In the genomic region with DNA sequence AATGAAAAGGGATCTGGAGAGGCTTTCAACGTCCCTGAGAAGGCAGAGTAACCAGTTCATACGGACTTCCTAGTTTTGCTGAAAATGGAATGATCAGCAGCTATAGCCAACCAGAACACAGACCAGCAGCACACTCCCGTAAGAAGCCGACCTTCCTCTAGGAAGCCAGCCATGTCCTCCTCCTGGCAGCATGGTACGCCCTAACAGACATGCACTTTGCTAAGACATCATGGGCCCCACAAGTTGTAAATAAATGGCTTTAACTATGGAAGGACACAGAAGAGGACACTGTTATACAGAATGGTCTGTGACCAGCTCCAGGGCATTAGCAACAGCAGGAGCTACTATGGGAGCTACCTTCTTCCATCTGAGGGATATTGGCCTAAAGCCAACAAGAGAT, we compare ENCODE assay signal across 13 mouse cellular contexts.
DNase-seq lines count a peak whose midpoint lies in the region; ATAC-seq and TF ChIP-seq lines count a peak whose summit lies in the region.
"Had no signal": no experiment of that assay in that cellular context is flagged by ENCODE, and none has a peak within 500 bp of the region (broad histone marks: within the 10 kb centered on the region; RNA-seq: fewer than 3 reads in every experiment).

No protein-coding gene starts in this region.

- no peak for ATAC-seq in forebrain, embryonic 13.5 days
- no peak for ATAC-seq in forebrain, embryonic 16.5 days
- no peak for ATAC-seq in heart, embryonic 13.5 days (ENCODE audit: extremely low read depth, insufficient number of reproducible peaks, low FRiP score, low TSS enrichment)
- ATAC-seq: forebrain, postnatal 0 days; lung, postnatal 0 days had no signal

- peak overlapping the region; percentile 48; the same call in 1 of the 2 replicates for H3K27ac ChIP-seq in forebrain, embryonic 13.5 days
- H3K27ac ChIP-seq in forebrain, embryonic 16.5 days (ENCODE audit: low read length) = no peak overlapping the region; the same call in 1 of the 2 replicates
- peak overlapping the region; percentile 97 for H3K27ac ChIP-seq in heart, embryonic 13.5 days (replicated peaks)
- peak overlapping the region; percentile 63 for H3K27ac ChIP-seq in left cerebral cortex, adult 2 months
- peak overlapping the region; percentile 56 for H3K27ac ChIP-seq in macrophage
- H3K27ac ChIP-seq: embryonic facial prominence, embryonic 12.5 days; midbrain, embryonic 12.5 days had no signal

- WGBS in forebrain, embryonic 13.5 days = 86% methylated on average over 5 of the region's 5 CpGs
- WGBS in forebrain, embryonic 16.5 days = 62% methylated on average over 5 of the region's 5 CpGs
- 82% methylated on average over 5 of the region's 5 CpGs for WGBS in heart, embryonic 13.5 days
- WGBS in macrophage (ENCODE audit: missing documents) = 88% methylated on average over 5 of the region's 5 CpGs

- H3K27me3 ChIP-seq in forebrain, embryonic 13.5 days = no peaks in the 10 kb centered on the region
- H3K27me3 ChIP-seq in forebrain, embryonic 16.5 days (replicated peaks; ENCODE audit: control insufficient read depth, insufficient read depth, low read length) = no peaks in the 10 kb centered on the region; the same call in 1 of the 2 replicates
- H3K27me3 ChIP-seq in heart, embryonic 13.5 days (replicated peaks) = no peaks in the 10 kb centered on the region
- H3K27me3 ChIP-seq: embryonic facial prominence, embryonic 12.5 days had no signal

- no peak overlapping the region for H3K4me2 ChIP-seq in forebrain, embryonic 13.5 days
- H3K4me2 ChIP-seq in forebrain, embryonic 16.5 days (ENCODE audit: low read length) = no peak overlapping the region
- no peak overlapping the region for H3K4me2 ChIP-seq in heart, embryonic 13.5 days
- H3K4me2 ChIP-seq: embryonic facial prominence, embryonic 12.5 days; midbrain, embryonic 12.5 days had no signal

- intact Hi-C loops in left cerebral cortex, adult 2 months (cut with DNase I) = loop anchor here (1.0 to 2.0 kb wide), 2 partner anchors 45 to 110 kb away; no protein-coding TSS in a partner anchor
- intact Hi-C loops in left cerebral cortex, postnatal 25 days (cut with DNase I) = loop anchor here (2.0 kb wide), 1 partner anchor 52 kb away; no protein-coding TSS in a partner anchor

- peaks cover 68% of the 10 kb centered on the region for H3K4me1 ChIP-seq in forebrain, embryonic 13.5 days
- peaks cover 56% of the 10 kb centered on the region for H3K4me1 ChIP-seq in forebrain, embryonic 16.5 days (replicated peaks; ENCODE audit: control insufficient read depth, insufficient read depth, low read length)
- peaks cover 65% of the 10 kb centered on the region for H3K4me1 ChIP-seq in heart, embryonic 13.5 days

- no peaks in the 10 kb centered on the region for H3K9me3 ChIP-seq in forebrain, embryonic 13.5 days (replicated peaks)
- H3K9me3 ChIP-seq in forebrain, embryonic 16.5 days (ENCODE audit: control insufficient read depth, low read length) = no peaks in the 10 kb centered on the region
- H3K9me3 ChIP-seq in heart, embryonic 13.5 days = no peaks in the 10 kb centered on the region
- H3K9me3 ChIP-seq: embryonic facial prominence, embryonic 12.5 days; midbrain, embryonic 12.5 days had no signal

- TF ChIP-seq CTCF in left cerebral cortex, adult 2 months (IDR thresholded peaks at IDR 0.05) = no peak

- DNase-seq in heart, adult 8-10 months (ENCODE audit: low spot score) = no peak
- no peak for DNase-seq in left cerebral cortex, adult 2 months (ENCODE audit: extremely low spot score in 1 of 2, low spot score in 2 of 2)
- DNase-seq in left cerebral cortex, postnatal 25 days (ENCODE audit: low spot score in 2 of 2) = no peak
- no peak for DNase-seq in spleen, adult 12 weeks (ENCODE audit: low spot score)
- DNase-seq: forebrain, postnatal 0 days had no signal

- no peak overlapping the region for H3K9ac ChIP-seq in forebrain, embryonic 13.5 days
- H3K9ac ChIP-seq in forebrain, embryonic 16.5 days (replicated peaks; ENCODE audit: low read depth, low read length) = no peak overlapping the region
- no peak overlapping the region for H3K9ac ChIP-seq in heart, embryonic 13.5 days
- H3K9ac ChIP-seq: embryonic facial prominence, embryonic 12.5 days; forebrain, postnatal 0 days; midbrain, embryonic 12.5 days had no signal

- H3K36me3 ChIP-seq in forebrain, embryonic 13.5 days (ENCODE audit: poor library complexity, severe bottlenecking) = no peaks in the 10 kb centered on the region
- H3K36me3 ChIP-seq in forebrain, embryonic 16.5 days (ENCODE audit: control insufficient read depth, insufficient read depth) = no peaks in the 10 kb centered on the region
- no peaks in the 10 kb centered on the region for H3K36me3 ChIP-seq in heart, embryonic 13.5 days
- no peaks in the 10 kb centered on the region for H3K36me3 ChIP-seq in macrophage (ENCODE audit: inconsistent target)
- H3K36me3 ChIP-seq: embryonic facial prominence, embryonic 12.5 days; midbrain, embryonic 12.5 days had no signal

- H3K4me3 ChIP-seq in forebrain, embryonic 13.5 days = no peak overlapping the region
- no peak overlapping the region for H3K4me3 ChIP-seq in forebrain, embryonic 16.5 days (replicated peaks; ENCODE audit: low read length)
- no peak overlapping the region for H3K4me3 ChIP-seq in heart, embryonic 13.5 days
- no peak overlapping the region for H3K4me3 ChIP-seq in left cerebral cortex, adult 2 months
- H3K4me3 ChIP-seq in macrophage (ENCODE audit: inconsistent target) = no peak overlapping the region
- H3K4me3 ChIP-seq: embryonic facial prominence, embryonic 12.5 days; erythroblast, embryonic 14.5 days; midbrain, embryonic 12.5 days had no signal

- no peaks in the 10 kb centered on the region for H3K79me2 ChIP-seq in macrophage (ENCODE audit: inconsistent target)
